Mouse (Mus musculus) CD4-positive, CD25-positive, alpha-beta regulatory T cell, adult 4 months (primary cell): ENCODE measurements at regions not wholly inside any gene's neighbourhood (a gene's known extent, or its start where the extent isn't known, plus 50 kb on each side); places are given as distances from the start of the nearest gene placed in this dataset.

ENCODE experiments used
- ATAC-seq: one replicate; pipeline ENCODE4 v1.8.0; 2017

DNA sequence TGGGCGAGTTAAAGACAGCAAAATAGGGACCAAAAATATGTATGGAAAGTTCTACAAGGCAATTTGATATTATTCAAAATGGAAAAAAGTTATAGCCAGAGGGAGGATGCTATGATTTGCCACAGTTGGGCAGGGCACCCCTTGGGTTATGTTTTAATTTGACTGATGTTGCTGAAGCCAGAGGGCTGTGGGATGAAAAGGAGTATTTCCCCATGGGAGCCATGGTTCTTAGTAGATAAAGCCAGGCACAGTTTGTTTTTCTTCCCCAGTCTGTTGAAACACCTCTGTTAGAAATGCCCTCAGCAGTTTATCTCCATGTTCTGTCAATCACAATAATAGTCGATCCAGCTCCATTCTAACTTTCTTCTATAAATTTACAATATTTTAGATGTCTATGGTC is 82.6 kb upstream of the Gm11146 start:
- ATAC-seq: no peak

DNA sequence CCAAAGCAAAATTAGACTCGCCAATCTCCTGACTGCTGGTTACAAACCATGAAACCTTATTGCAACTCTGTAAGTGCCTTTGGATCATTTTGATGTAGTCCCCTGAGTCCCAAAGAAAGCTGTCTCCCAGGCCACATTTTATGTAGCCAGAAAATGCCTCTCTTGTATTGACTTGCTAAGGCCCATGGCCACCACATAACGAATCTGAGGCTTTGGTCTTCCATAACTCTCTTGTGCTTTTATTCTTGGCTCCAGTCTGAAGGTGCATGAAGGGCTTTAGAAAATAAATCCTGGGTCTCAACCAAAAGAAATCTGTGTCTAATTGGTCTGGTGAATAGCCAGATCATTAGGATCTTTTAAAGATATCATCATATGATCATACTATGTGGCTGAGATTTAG is 77.3 kb upstream of the Gm11146 start:
- no peak for ATAC-seq

- no peak for ATAC-seq
Observed at GRCm38 (mm10) chr16:77676805-77677204, 74.9 kb upstream of the Gm11146 start.

GRCm38 (mm10) chr16:77675885-77676597 is 74.1 kb upstream of the Gm11146 start:
- ATAC-seq: no peak

GRCm38 (mm10) chr16:77671253-77671652 is 69.4 kb upstream of the Gm11146 start:
- no peak for ATAC-seq

DNA sequence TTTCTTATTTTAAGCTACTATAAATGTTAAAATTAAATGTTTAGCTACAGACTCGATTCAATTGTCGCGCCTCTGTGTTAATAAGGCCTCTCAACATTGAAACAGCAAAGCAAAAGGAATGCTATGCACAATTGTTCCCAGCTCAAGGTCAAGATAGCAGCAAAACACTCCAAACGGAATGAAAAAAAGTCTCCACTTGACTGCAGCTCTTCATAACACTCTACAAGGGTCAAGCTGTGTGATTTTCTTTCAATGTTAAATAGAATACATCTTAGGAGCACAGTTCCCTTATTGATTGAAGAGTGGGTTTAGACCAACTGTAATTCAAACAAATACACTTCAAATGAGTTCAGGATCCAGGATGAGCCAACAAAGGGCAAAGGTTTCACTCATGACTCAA is 63.9 kb upstream of the Gm11146 start:
- no peak for ATAC-seq

DNA sequence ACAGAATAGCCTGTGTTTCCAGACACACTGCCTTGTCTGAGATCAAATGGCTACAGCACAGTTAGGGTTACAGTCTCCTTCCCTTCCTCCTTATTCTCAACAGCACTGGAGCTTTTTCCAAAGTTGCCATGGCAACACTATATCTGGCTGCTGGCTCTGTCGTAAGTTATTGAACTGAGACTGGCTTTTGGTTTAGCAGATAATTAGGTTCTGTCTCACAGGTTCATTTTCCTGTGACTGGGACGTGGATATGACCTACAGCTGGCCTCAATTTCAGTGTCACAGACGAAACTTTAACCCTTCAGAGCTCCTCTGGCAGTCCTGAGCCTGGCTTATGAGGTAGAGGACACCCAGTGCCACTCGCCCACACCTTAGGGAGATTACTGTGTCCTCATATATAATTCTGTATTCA is 60.2 kb upstream of the Gm11146 start:
- no peak for ATAC-seq

GRCm38 (mm10) chr16:77653306-77653705 is 51.4 kb upstream of the Gm11146 start:
- ATAC-seq: no peak
